Mouse (Mus musculus) neural tube, embryonic 15.5 days (tissue): ENCODE results near the gene Fsip1. TPM values are rescaled to one million over a fixed set of nuclear protein-coding genes. Genes with fewer than 3 reads are reported as not detected.

ENCODE experiments used
- ATAC-seq: fragments of 200-750 bp; cut with Nextera tagmentation; 2 replicates; pipeline ENCODE4 v1.8.0; 2017; ENCODE audit warnings: mild to moderate bottlenecking, moderate TSS enrichment, moderate library complexity; ENCODE audit not compliant: low FRiP score
- H3K27ac ChIP-seq: fragments of 300-500 bp; sonication (generic); replicated peaks from 2 replicates; pipeline ENCODE4 v1.5.1; 2015; ENCODE audit warnings: mild to moderate bottlenecking, inconsistent platforms
- H3K27me3 ChIP-seq: fragments of 300-500 bp; sonication (generic); replicated peaks from 2 replicates; pipeline ENCODE4 v1.6.1; 2015; ENCODE audit warnings: inconsistent platforms
- H3K36me3 ChIP-seq: fragments of 300-500 bp; sonication (generic); 2 replicates; pipeline ENCODE4 v1.6.1; 2015; ENCODE audit warnings: inconsistent platforms
- H3K4me1 ChIP-seq: fragments of 300-500 bp; sonication (generic); 2 replicates; pipeline ENCODE4 v1.6.1; 2015; ENCODE audit warnings: inconsistent platforms
- H3K4me2 ChIP-seq: fragments of 300-500 bp; sonication (generic); 2 replicates; pipeline ENCODE4 v1.6.1; 2015; ENCODE audit warnings: inconsistent platforms, mild to moderate bottlenecking, moderate library complexity
- H3K4me3 ChIP-seq: fragments of 300-500 bp; sonication (generic); replicated peaks from 2 replicates; pipeline ENCODE4 v1.5.1; 2015; ENCODE audit warnings: mild to moderate bottlenecking, inconsistent platforms
- H3K9ac ChIP-seq: fragments of 300-500 bp; sonication (generic); replicated peaks from 2 replicates; pipeline ENCODE4 v1.6.1; 2015; ENCODE audit warnings: mild to moderate bottlenecking, inconsistent platforms
- H3K9me3 ChIP-seq: fragments of 300-500 bp; sonication (generic); replicated peaks from 2 replicates; pipeline ENCODE4 v1.6.1; 2016; ENCODE audit warnings: inconsistent platforms
- WGBS: fragments of 180-500 bp; shearing (Covaris S2); methylation state at CpG from one replicate; pipeline ENCODE4 v1.1.7; 2015; ENCODE audit warnings: mixed read lengths; 5-methylcytosine and 5-hydroxymethylcytosine counted together
- polyA plus RNA-seq: library from polyadenylated mRNA; unstranded; fragments of >200 nt; fragmentation: Nextera tagmentation; extraction: Ambion mirVana; gene quantifications from 2 replicates; pipeline ENCODE4 v1.2.1, GENCODE M21; 2015

The Fsip1 gene
- polyA plus RNA-seq, 1 experiment from 2014 or later: 2.3 TPM

- H3K4me3 ChIP-seq: no peak overlapping the region
- H3K9ac ChIP-seq: no peak overlapping the region
- no peaks in the 10 kb centered on the region for H3K36me3 ChIP-seq
- no peaks in the 10 kb centered on the region for H3K27me3 ChIP-seq
- H3K9me3 ChIP-seq: no peaks in the 10 kb centered on the region
- WGBS: 85% methylated on average over 6 of the region's 6 CpGs
- ATAC-seq: no peak
- H3K4me1 ChIP-seq: no peaks in the 10 kb centered on the region
- no peak overlapping the region for H3K4me2 ChIP-seq
- no peak overlapping the region for H3K27ac ChIP-seq
These were observed 117.5 kb downstream of the Fsip1 start for GRCm38 (mm10) chr2:118139261-118139660.

DNA sequence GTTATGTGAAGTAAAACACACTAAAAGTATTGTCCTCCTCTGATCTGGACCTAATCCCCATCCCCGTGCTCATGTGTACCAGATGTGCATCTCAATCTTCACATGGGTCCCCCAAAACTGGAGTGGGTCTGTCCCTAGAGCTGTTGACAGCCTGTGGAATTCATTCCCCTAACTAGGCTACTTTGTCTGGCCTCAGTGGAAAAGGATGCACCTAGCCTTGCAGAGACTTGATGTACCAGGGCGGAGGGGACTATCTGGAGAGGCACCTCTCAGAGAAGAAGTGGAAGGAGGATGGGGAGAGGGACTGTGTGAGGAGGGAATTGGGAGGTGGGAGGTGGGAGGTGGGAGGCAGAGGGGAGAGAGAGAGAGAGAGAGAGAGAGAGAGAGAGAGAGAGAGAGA lies 119.0 kb downstream of the Fsip1 start:
- no peak overlapping the region for H3K27ac ChIP-seq
- ATAC-seq: no peak
- H3K9ac ChIP-seq: no peak overlapping the region
- H3K36me3 ChIP-seq: no peaks in the 10 kb centered on the region
- H3K9me3 ChIP-seq: no peaks in the 10 kb centered on the region
- no peak overlapping the region for H3K4me2 ChIP-seq
- WGBS: 94% methylated on average over 2 of the region's 2 CpGs
- no peaks in the 10 kb centered on the region for H3K27me3 ChIP-seq
- H3K4me1 ChIP-seq: no peaks in the 10 kb centered on the region
- H3K4me3 ChIP-seq: no peak overlapping the region

DNA sequence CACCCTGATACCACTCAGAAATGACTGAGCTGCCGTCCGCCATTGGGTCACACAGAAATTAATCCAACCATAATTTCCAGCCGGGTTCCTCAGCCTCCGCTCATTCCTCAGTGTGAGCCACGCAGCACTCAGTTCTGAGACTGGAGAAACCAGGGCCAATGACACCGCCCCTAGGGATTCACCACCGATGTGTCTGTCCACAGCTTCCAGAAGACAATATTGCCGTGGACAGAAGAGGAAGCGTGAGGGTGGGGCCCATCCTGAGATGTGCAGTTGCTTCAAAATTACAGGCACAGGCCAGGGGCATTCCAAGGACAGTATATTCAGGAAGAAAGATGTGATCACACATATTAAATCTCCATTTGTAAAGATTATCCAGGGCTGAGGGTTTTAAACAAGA lies 119.7 kb downstream of the Fsip1 start:
- H3K9ac ChIP-seq: no peak overlapping the region
- no peak overlapping the region for H3K27ac ChIP-seq
- no peaks in the 10 kb centered on the region for H3K27me3 ChIP-seq
- H3K4me1 ChIP-seq: no peaks in the 10 kb centered on the region
- WGBS: 88% methylated on average over 9 of the region's 9 CpGs
- no peaks in the 10 kb centered on the region for H3K36me3 ChIP-seq
- H3K9me3 ChIP-seq: no peaks in the 10 kb centered on the region
- H3K4me2 ChIP-seq: no peak overlapping the region
- H3K4me3 ChIP-seq: no peak overlapping the region
- ATAC-seq: no peak

GRCm38 (mm10) chr2:118128313-118128712 lies 128.5 kb downstream of the Fsip1 start:
- Histone ChIP-seq H3K9ac (no peak overlapping the region), H3K4me3 (no peak overlapping the region), H3K9me3 (no peaks in the 10 kb centered on the region), H3K27me3 (no peaks in the 10 kb centered on the region), H3K4me1 (peaks cover 4% of the 10 kb centered on the region; the same call in 1 of the 2 replicates), H3K4me2 (no peak overlapping the region), H3K36me3 (no peaks in the 10 kb centered on the region), H3K27ac (no peak overlapping the region)
- WGBS: 30% methylated on average over 3 of the region's 3 CpGs
- ATAC-seq: no peak

GRCm38 (mm10) chr2:118127516-118128288 lies 129.1 kb downstream of the Fsip1 start:
- peaks cover 4% of the 10 kb centered on the region; the same call in 1 of the 2 replicates for H3K4me1 ChIP-seq
- no peaks in the 10 kb centered on the region for H3K36me3 ChIP-seq
- H3K4me2 ChIP-seq: no peak overlapping the region
- WGBS: 85% methylated on average over 5 of the region's 5 CpGs
- no peaks in the 10 kb centered on the region for H3K9me3 ChIP-seq
- no peak overlapping the region for H3K9ac ChIP-seq
- no peak overlapping the region for H3K4me3 ChIP-seq
- no peak for ATAC-seq
- no peaks in the 10 kb centered on the region for H3K27me3 ChIP-seq
- H3K27ac ChIP-seq: no peak overlapping the region

- H3K4me1 ChIP-seq: peaks cover 4% of the 10 kb centered on the region; the same call in 1 of the 2 replicates
- no peaks in the 10 kb centered on the region for H3K27me3 ChIP-seq
- 64% methylated on average over 7 of the region's 7 CpGs for WGBS
- H3K4me3 ChIP-seq: no peak overlapping the region
- H3K9ac ChIP-seq: no peak overlapping the region
- no peaks in the 10 kb centered on the region for H3K36me3 ChIP-seq
- no peak overlapping the region for H3K4me2 ChIP-seq
- ATAC-seq: no peak
- H3K27ac ChIP-seq: no peak overlapping the region
- no peaks in the 10 kb centered on the region for H3K9me3 ChIP-seq
These were observed 130.8 kb downstream of the Fsip1 start for GRCm38 (mm10) chr2:118125943-118126470.

DNA sequence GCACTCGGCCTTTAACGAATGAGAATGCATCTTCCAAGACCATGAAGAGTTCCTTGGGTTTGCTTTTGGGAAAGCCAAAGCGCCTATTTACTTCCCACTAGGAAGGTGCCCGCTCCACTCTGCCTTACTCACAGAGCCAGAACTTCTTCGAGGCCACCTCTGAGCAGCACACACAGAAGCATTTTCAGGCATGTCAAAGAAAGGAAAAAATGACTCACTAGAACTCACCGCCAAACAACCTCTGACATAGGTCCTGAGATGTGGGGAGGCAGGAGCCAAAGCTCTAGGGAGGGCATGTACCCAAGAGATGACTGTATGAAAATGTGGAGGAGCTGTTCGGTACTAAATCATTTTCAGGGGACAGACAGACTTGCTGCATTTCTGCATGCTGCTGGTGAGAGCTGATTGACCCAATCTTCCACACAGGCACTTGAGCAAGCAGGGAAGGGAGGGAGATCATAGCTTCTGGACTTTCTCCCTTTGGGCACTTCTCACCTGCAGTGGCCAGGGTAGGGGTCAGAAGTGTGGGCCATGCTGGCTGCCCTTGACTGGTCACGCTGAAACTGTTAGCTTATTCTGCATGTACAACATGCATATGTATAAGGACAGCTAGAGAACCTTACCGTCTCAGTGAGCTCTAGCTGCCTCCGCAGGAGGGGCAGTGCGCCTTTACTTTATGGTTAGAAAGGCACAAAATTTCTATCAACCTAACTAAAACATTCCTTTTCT lies 131.4 kb downstream of the Fsip1 start:
- Histone ChIP-seq H3K27ac (no peak overlapping the region), H3K9me3 (no peaks in the 10 kb centered on the region), H3K4me3 (no peak overlapping the region), H3K36me3 (no peaks in the 10 kb centered on the region), H3K4me1 (peaks cover 4% of the 10 kb centered on the region; the same call in 1 of the 2 replicates), H3K27me3 (no peaks in the 10 kb centered on the region), H3K9ac (no peak overlapping the region), H3K4me2 (no peak overlapping the region)
- no peak for ATAC-seq
- 76% methylated on average over 11 of the region's 11 CpGs for WGBS

DNA sequence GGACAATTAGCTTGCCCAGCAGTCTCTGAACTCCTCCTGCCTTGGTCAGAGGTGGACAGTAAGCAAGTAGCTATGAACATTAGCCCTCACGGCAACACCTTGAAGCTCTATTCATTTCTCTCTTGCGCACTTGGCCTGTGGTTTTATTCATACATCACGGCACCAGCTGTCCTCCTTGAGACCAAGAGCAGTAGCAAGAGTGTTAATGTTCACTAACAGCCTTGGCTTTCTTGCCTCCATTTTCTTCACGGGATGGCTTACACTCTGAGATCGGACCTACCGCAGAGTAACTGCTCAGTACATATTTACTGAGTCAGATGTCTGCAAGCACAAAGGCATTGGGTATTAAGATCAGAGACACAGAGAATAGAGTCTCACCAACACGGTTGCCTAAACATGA lies 132.3 kb downstream of the Fsip1 start:
- WGBS: 90% methylated on average over 7 of the region's 7 CpGs
- H3K4me3 ChIP-seq: no peak overlapping the region
- H3K9ac ChIP-seq: no peak overlapping the region
- H3K27me3 ChIP-seq: no peaks in the 10 kb centered on the region
- peaks cover 4% of the 10 kb centered on the region; the same call in 1 of the 2 replicates for H3K4me1 ChIP-seq
- no peaks in the 10 kb centered on the region for H3K9me3 ChIP-seq
- H3K4me2 ChIP-seq: no peak overlapping the region
- peaks cover 8% of the 10 kb centered on the region; the same call in 1 of the 2 replicates for H3K36me3 ChIP-seq
- H3K27ac ChIP-seq: no peak overlapping the region
- ATAC-seq: no peak

- 0 out of 2 replicates have a peak, but pooled peaks have one; percentile 38 for ATAC-seq
These were observed 133.0 kb downstream of the Fsip1 start for GRCm38 (mm10) chr2:118123743-118124142.

DNA sequence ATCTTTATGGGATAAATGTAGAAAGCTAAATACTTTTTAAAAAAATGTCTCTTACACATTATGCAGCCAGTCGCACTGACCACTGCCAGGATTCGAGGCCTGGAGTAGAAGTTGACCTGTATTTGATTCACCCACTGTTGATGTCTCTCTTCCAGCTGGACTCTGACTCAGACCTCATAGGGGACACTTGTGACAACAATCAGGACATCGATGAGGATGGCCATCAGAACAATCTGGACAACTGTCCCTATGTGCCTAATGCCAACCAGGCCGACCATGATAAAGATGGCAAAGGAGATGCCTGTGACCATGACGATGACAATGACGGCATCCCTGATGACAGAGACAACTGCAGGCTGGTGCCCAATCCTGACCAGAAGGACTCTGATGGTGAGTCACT lies 134.5 kb downstream of the Fsip1 start:
- 93% methylated on average over 6 of the region's 6 CpGs for WGBS
- Histone ChIP-seq H3K27ac (no peak overlapping the region), H3K36me3 (peaks cover 15% of the 10 kb centered on the region; the same call in 1 of the 2 replicates), H3K9me3 (no peaks in the 10 kb centered on the region), H3K4me3 (no peak overlapping the region), H3K4me1 (no peaks in the 10 kb centered on the region), H3K9ac (no peak overlapping the region), H3K4me2 (no peak overlapping the region), H3K27me3 (no peaks in the 10 kb centered on the region)
- ATAC-seq: no peak

More at GRCm38 (mm10) chr2:118123743-118124142, 133.0 kb downstream of the Fsip1 start:
- WGBS: 84% methylated on average over 9 of the region's 9 CpGs
- no peak overlapping the region for H3K4me3 ChIP-seq
- H3K27me3 ChIP-seq: no peaks in the 10 kb centered on the region
- peaks cover 14% of the 10 kb centered on the region; the same call in 1 of the 2 replicates for H3K36me3 ChIP-seq
- no peaks in the 10 kb centered on the region for H3K9me3 ChIP-seq
- peaks cover under 1% of the 10 kb centered on the region; the same call in 1 of the 2 replicates for H3K4me1 ChIP-seq
- H3K9ac ChIP-seq: no peak overlapping the region
- no peak overlapping the region for H3K27ac ChIP-seq
- H3K4me2 ChIP-seq: no peak overlapping the region

DNA sequence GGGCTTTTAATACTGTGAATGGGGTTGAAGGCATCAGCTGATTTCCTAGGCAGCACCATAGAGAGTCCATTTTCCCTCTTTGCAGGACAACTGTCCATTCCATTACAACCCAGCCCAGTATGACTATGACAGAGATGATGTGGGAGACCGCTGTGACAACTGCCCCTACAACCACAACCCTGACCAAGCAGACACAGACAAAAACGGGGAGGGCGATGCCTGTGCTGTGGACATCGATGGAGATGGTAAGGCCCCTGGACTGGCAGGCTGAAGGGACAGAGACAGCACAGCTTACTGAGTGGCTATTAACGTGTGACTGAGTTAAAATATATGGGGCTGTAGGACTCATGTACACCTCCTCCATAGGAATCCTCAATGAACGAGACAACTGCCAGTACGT lies 136.0 kb downstream of the Fsip1 start:
- H3K27me3 ChIP-seq: no peaks in the 10 kb centered on the region
- H3K9ac ChIP-seq: no peak overlapping the region
- no peak overlapping the region for H3K4me3 ChIP-seq
- peaks cover 11% of the 10 kb centered on the region for H3K4me1 ChIP-seq
- H3K9me3 ChIP-seq: no peaks in the 10 kb centered on the region
- peaks cover 15% of the 10 kb centered on the region; the same call in 1 of the 2 replicates for H3K36me3 ChIP-seq
- H3K27ac ChIP-seq: no peak overlapping the region
- no peak overlapping the region for H3K4me2 ChIP-seq
- ATAC-seq: no peak
- WGBS: 91% methylated on average over 7 of the region's 7 CpGs
